Mouse (Mus musculus) thymus, postnatal 25 days (tissue): ENCODE measurements around the gene Arfgef2.

Experiments
- DNase-seq: peaks from one replicate; pipeline ENCODE4 v3.0.0; 2022

Arfgef2 gene

DNA sequence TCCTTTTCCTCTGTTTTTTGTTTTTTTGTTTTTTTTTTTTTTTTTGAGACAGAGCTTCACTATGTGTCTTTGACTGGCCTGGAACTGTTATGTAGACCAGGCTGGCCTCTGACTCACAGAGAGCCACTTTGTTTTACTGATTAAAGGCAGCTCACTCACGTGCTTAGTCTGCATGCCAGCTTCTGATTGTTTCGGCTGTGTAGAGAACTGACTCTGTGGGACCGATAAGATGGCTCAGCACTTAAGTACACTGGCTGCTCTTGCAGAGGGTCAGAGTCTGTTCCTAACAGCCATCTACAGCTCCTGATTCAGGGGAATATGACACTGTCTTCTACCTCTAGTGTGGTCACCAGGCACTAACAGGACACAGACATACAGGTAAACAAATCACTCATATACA lies 57.1 kb downstream of the Arfgef2 start:
- no peak for DNase-seq

DNA sequence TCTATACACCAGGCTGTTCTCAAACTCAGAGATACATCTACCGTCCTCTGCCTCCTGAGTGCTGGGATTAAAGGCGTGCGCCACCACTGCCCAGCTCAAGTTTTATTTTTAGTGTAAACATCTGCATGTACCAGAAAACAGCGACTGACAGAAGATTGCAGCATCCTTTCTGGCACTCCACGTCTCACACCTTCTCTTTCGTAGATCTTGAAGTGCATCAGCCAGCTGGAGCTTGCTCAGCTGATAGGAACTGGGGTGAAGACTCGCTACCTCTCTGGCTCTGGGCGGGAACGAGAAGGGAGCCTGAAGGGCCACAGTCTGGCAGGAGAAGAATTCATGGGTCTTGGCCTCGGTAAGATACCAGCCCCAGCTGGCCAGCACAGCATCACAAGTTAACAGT lies 60.1 kb downstream of the Arfgef2 start:
- no peak for DNase-seq

- DNase-seq, result no peak
Observed at GRCm38 (mm10) chr2:166870271-166870865, 65.0 kb downstream of the Arfgef2 start.

DNA sequence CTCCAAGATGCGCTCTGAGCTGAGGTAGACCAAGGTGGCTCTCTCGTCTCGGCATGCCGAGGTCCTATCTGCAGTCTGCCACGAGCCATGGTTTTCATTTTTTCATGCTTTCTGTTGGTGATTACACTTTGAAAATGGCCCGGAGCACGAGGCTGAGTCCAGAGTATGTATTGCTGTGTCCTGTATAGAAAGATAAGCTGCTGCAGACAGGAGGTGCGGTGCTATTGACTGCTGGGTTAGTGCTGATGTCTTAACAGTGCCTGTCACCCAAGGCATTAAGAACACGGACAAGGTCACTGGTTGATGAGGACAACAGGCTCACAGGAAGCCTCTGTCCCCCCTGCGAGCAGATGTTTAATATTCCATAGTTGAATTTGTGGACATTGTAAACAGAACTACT lies 65.5 kb downstream of the Arfgef2 start:
- DNase-seq, result no peak

- DNase-seq, result no peak
Observed at GRCm38 (mm10) chr2:166874675-166875280, 69.4 kb downstream of the Arfgef2 start.

DNA sequence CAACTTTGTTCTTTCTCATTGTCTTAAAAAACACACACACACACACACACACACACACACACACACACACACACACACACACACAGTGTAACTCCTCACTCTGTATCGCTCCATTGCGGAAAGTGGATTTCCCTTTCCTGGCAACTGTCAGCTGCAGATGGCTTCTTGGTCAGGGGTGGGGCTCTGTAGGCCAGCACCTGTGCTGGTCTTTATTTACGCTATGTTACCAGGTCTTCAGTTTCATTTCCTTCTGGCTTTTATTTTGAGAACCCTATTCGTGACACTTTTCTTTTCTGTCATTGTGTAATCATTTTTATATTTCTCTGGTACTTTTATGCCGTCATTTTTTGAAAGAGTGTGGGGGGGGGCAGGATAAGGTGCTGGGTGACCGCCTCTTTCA lies 70.2 kb downstream of the Arfgef2 start:
- peak; percentile 15 for DNase-seq

GRCm38 (mm10) chr2:166876331-166876730 lies 70.9 kb downstream of the Arfgef2 start:
- no peak for DNase-seq

- no peak for DNase-seq
Observed at GRCm38 (mm10) chr2:166885066-166885465, 79.7 kb downstream of the Arfgef2 start.

- no peak for DNase-seq
Observed at GRCm38 (mm10) chr2:166885619-166886018, 80.2 kb downstream of the Arfgef2 start.

- no peak for DNase-seq
Observed at GRCm38 (mm10) chr2:166886231-166886630, 80.8 kb downstream of the Arfgef2 start.

DNA sequence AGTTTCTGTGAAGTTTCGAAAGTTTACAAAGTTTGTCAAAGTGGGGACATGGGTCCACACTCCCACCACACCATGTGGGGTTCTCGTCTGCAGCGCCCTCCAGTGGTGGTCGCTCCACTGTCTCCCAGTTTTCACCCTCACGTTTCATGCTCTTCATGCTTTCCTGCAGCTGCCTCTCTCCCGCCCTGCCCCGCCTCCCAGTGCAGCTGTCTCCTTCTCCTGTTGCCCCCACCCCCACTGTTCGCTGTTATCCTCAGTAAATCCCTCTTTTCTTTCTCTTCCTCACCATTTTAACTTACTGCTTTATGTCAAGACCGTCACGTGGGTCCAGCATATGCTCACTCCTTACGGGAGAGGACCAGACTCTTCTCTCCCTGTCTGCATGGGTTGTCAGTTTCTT lies 82.4 kb downstream of the Arfgef2 start:
- DNase-seq, result no peak

DNA sequence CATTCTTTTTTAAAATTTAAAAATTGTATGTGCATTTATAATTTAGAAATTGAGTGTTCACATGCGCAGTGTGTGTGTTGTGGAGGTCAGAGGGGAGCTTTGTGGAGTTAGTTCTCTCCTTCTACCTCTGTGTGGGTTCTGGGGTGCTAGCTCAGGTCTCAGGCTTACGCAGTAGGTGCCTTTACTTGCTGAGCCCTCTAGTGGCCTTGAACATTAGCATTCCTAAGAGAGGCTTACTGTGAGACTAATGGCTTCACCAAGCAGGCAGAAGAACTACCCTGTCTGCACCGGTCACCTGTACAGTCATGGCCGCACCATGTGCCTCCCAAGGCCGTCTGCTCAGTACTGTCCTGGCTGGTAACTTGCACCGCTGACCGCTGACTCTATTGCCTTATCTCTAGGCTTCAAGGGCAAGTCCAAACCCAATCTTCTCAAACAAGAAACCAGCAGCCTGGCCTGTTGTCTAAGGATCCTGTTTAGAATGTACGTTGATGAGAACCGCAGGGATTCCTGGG lies 86.0 kb downstream of the Arfgef2 start:
- DNase-seq, result no peak

- no peak for DNase-seq
Observed at GRCm38 (mm10) chr2:166892158-166892680, 86.8 kb downstream of the Arfgef2 start.

DNA sequence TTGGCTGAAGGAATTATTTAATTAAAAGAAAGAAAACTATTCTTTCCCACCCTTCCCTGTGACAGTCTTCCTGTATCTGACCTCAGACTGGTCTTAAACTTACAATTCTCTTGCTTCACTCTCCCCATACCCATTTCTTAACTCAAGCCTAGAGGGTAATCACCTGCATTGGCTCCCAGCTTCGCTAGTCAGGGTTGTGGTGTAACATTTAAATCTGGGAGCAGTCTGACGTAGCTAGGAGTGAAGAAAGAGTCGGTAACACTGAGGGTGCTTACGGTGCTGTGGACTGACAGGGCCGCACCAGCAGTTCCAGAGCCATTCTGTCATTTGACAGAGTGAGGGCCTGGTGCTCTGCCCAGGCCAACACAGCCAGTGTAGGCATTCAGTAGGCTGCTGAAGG lies 87.6 kb downstream of the Arfgef2 start:
- no peak for DNase-seq

DNA sequence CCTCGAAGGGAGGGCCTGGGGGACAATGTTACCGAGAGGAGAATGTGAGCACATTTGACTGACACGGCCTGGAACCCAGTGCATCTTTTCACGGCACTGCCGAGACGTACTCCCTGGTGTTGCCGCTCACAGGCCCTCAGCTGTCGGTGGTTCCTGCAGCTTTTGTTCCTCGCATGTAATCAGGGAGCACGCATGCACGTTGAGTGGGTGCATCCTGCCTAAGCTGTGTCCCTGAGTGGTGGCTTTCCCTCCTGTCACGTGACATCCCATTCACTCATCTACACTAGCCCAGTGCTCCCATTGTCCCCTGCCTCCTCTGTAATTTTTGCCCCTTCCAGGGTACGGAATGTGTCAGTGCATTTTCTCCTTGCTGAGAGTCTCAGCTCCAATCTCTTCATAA lies 91.0 kb downstream of the Arfgef2 start:
- DNase-seq, result no peak

GRCm38 (mm10) chr2:166896974-166897373 lies 91.6 kb downstream of the Arfgef2 start:
- DNase-seq, result no peak

DNA sequence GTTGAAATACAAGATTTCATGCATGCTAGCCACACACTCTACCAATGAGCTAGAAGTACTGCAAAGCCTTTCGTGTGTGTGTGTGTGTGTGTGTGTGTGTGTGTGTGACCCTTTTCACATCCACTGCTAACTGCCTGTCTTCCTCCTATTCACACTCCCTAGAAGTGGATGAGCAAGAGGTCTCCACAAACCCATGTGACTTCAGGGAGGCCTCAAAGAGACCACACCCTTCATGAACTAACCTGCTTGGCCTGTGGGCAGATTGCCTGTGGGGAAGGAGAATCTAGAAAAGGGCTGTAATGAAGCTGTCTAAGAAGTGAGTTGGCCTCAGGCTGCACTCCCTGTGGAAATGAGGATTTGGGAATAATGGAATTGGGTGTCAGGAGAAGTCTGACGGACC lies 93.8 kb downstream of the Arfgef2 start:
- no peak for DNase-seq

DNA sequence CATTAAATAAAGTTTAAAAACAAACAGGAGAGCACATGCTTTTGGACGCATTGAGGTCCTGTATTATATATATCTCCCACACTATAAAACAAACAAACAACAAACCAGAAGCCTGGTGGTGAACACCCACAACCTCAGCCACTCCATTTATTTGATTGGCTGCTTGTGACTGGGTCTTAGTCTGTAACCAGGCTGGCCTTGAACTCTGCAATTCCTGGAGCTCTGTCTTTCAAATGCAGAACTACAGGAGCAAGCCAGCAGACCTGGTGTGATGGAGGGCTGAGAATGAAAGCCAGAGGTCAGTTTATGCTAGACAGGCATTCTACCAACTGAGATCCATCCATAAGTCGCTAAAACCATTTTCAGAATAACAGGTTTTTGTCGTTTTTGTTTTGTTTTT lies 94.4 kb downstream of the Arfgef2 start:
- DNase-seq, result no peak

GRCm38 (mm10) chr2:166900792-166901505 lies 95.6 kb downstream of the Arfgef2 start:
- DNase-seq, result no peak

- DNase-seq, result peak; percentile 5
Observed at GRCm38 (mm10) chr2:166903719-166904282, 98.4 kb downstream of the Arfgef2 start.

DNA sequence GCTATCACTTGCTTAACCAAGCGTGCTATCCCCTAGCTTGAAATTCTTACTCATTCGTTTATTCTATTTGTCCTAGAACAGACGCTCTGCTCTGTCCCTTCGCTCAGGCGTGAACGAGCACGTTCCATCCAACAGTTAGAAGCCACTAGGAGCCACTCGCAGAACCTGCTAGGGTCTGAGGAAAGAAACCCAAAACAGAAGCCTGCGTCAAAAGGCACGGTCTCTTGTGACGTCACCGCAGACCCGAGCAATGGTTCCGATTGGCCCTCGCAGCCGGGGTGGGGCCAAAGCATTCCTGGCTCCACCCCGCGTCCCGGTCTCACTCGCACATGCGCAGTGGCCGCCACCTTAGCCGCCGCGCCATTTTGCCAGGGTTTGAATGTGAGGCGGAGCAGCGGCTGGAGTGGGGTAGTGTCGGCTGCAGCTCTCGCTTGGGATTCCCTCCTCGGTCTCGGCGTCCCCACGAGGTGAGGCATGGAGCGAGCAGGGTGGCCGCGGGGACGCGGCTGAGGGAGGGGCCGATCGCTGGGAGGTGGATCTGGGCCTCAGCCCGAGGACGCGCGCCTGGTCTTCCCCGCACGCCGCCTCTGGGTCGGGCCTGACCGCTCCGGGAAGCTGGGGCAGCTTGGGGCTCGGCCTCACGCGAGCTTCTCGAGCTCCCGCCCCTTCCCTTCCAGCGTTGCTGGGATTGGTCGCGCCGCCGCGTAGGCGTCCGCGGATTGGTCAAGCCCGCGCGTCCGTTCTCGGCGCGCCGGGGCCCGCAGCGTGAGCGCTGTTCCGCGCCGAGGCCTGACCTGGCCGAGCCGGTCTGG lies 100.5 kb downstream of the Arfgef2 start, which contains the start of gene Cse1l:
Cse1l (plus strand) TSS at position 330 of the 812 bp plus-strand sequence.
- DNase-seq, result peak; percentile 98

DNA sequence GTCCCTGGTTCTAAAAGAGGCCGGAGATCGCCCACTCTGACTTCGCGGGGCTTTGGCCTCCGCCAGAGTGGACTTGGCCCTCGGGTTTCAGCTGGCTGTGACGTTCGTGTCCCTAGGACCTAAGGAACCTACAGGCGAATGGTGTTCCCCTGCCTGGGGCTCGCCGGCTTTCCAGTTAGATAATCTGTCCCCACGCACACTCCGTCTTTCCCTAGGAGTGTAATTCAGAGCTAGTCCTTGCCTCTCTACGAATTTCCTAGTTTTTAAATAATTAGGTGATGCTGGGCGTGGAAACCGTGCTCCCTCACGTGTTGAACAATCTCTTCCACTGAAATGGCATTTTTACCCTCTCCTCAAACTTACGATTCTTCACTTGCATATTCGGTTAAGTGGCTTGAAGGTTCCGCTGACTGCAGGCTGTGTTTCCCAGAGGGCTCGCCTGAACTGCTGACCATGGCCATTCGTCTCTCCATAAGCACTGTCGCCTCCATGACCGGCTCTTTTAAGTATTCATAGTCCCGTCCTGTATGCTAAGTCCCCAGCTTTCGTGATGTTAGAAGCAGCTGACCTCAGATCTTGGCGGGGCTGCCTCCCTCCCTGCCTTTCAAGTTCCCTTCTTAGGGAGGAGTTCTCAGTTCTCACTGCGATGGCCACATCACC lies 101.3 kb downstream of the Arfgef2 start:
- peak; percentile 5 for DNase-seq
